8 mouse cellular contexts compared by ENCODE assay signal in genomic region chr2:35336388-35337280, GRCm38 (mm10). TPM values are rescaled to one million over a fixed set of nuclear protein-coding genes. Genes with fewer than 3 reads are reported as not detected.
A peak's percentile ranks its signal among the peaks of the same experiment; 100 is the strongest.
DNase-seq lines count a peak whose midpoint lies in the region; ATAC-seq lines count a peak whose summit lies in the region.

Stom (minus strand) TSS chr2:35336976.

- no peaks in the 10 kb centered on the region for H3K36me3 ChIP-seq in intestine, embryonic 14.5 days (ENCODE audit: control insufficient read depth, insufficient read depth, low read length)

- WGBS in intestine, embryonic 14.5 days: under 1% methylated on average over 45 of the region's 45 CpGs

- peak; percentile 98 for ATAC-seq in intestine, embryonic 14.5 days (replicated peaks; ENCODE audit: low FRiP score, low TSS enrichment, low read depth)

- peaks cover 18% of the 10 kb centered on the region for H3K4me1 ChIP-seq in intestine, embryonic 14.5 days (replicated peaks; ENCODE audit: control insufficient read depth, insufficient read depth, low read length)

- H3K27me3 ChIP-seq in intestine, embryonic 14.5 days (replicated peaks; ENCODE audit: control insufficient read depth, insufficient read depth, low read length): no peaks in the 10 kb centered on the region

- H3K4me3 ChIP-seq in intestine, embryonic 14.5 days (ENCODE audit: low read depth, low read length): peak within 1 kb of the TSS; percentile 78

- peak within 1 kb of the TSS; percentile 83 for H3K27ac ChIP-seq in intestine, embryonic 14.5 days (ENCODE audit: low read depth)

- H3K4me2 ChIP-seq in intestine, embryonic 14.5 days (ENCODE audit: low read length): peak within 1 kb of the TSS; percentile 73

- H3K9me3 ChIP-seq in intestine, embryonic 14.5 days (ENCODE audit: control insufficient read depth, low read length): no peaks in the 10 kb centered on the region

- peak within 1 kb of the TSS; percentile 71 for H3K9ac ChIP-seq in intestine, embryonic 14.5 days (ENCODE audit: low read length)

- DNase-seq in adrenal gland, adult 18-20 months (ENCODE audit: low spot score in 2 of 2): peak; percentile 100
- peak; percentile 99 for DNase-seq in embryo, embryonic 11 days
- peak; percentile 99 for DNase-seq in gastrocnemius, postnatal 25 days
- peak; percentile 99 for DNase-seq in intestine, embryonic 14.5 days (ENCODE audit: low spot score)
- peak; percentile 97 for DNase-seq in left cerebral cortex, postnatal 14 days (ENCODE audit: low spot score in 2 of 2)
- peak; percentile 98 for DNase-seq in mesoderm, embryonic 11.5 days (ENCODE audit: low read depth, low spot score)
- peak; percentile 93 to 94 for DNase-seq in right cerebral cortex, postnatal 36 days (ENCODE audit: low spot score in 2 of 2)
- peak; percentile 99 for DNase-seq in yolk sac, embryonic 10.5 days (ENCODE audit: low spot score)

- intact Hi-C loops in left cerebral cortex, postnatal 14 days (cut with DNase I): no loop called here

RNA-seq across cellular contexts. Expression of gene Stom, which starts in this region (rescaled TPM):
- 10 to 100 TPM; 46.9 to 80.6 TPM for total RNA-seq in adrenal gland, adult 18-20 months (2021)
- total RNA-seq in gastrocnemius, postnatal 25 days (2021): 10 to 100 TPM; 11.8 to 25.2 TPM
- polyA plus RNA-seq in intestine, embryonic 14.5 days (2014; fragmentation: Nextera tagmentation; extraction: Ambion mirVana): 62.7 and 77.2 TPM in 2 replicates
- total RNA-seq in left cerebral cortex, postnatal 14 days (2021): 10 to 100 TPM in 1 of 2 experiments, 1 to 10 TPM in 1; 8.0 to 10.1 TPM

Comparison
In these comparisons a context has a peak if more than half of its experiments do, and no peak if none do; other contexts are left out.
1. Peak in every context shown above with its lines: DNase-seq, ATAC-seq, H3K4me3 ChIP-seq and H3K27ac ChIP-seq.